Mouse (Mus musculus) heart, embryonic 13.5 days (tissue): ENCODE results near the gene Lemd1. TPM values are rescaled to one million over a fixed set of nuclear protein-coding genes. Genes with fewer than 3 reads are reported as not detected.

Experiments
- ATAC-seq: fragments of 200-750 bp; cut with Nextera tagmentation; 2 replicates; pipeline ENCODE4 v1.8.0; 2017; ENCODE audit warnings: moderate TSS enrichment; ENCODE audit not compliant: insufficient number of reproducible peaks, low FRiP score, low TSS enrichment; ENCODE audit errors: extremely low read depth
- H3K27ac ChIP-seq: fragments of 300-500 bp; sonication (generic); replicated peaks from 2 replicates; pipeline ENCODE4 v1.5.1; 2015; ENCODE audit warnings: moderate library complexity, mild to moderate bottlenecking, inconsistent platforms
- H3K27me3 ChIP-seq: fragments of 300-500 bp; sonication (generic); replicated peaks from 2 replicates; pipeline ENCODE4 v1.6.1; 2015; ENCODE audit warnings: mild to moderate bottlenecking, inconsistent platforms
- H3K36me3 ChIP-seq: fragments of 300-500 bp; sonication (generic); 2 replicates; pipeline ENCODE4 v1.6.1; 2015; ENCODE audit warnings: mild to moderate bottlenecking, inconsistent platforms
- H3K4me1 ChIP-seq: fragments of 300-500 bp; sonication (generic); 2 replicates; pipeline ENCODE4 v1.6.1; 2015; ENCODE audit warnings: inconsistent platforms
- H3K4me2 ChIP-seq: fragments of 300-500 bp; sonication (generic); 2 replicates; pipeline ENCODE4 v1.6.1; 2015; ENCODE audit warnings: inconsistent platforms, mild to moderate bottlenecking, moderate library complexity
- H3K4me3 ChIP-seq: fragments of 300-500 bp; sonication (generic); 2 replicates; pipeline ENCODE4 v1.5.1; 2015; ENCODE audit warnings: moderate library complexity, mild to moderate bottlenecking, inconsistent platforms
- H3K9ac ChIP-seq: fragments of 300-500 bp; sonication (generic); 2 replicates; pipeline ENCODE4 v1.6.1; 2015; ENCODE audit warnings: inconsistent platforms, mild to moderate bottlenecking, moderate library complexity
- H3K9me3 ChIP-seq: fragments of 300-500 bp; sonication (generic); 2 replicates; pipeline ENCODE4 v1.6.1; 2016; ENCODE audit warnings: inconsistent platforms
- WGBS: fragments of 180-500 bp; shearing (Covaris S2); methylation state at CpG from one replicate; pipeline ENCODE4 v1.1.7; 2015; ENCODE audit warnings: mixed read lengths; 5-methylcytosine and 5-hydroxymethylcytosine counted together
- polyA plus RNA-seq: library from polyadenylated mRNA; unstranded; fragments of >200 nt; fragmentation: Nextera tagmentation; extraction: Ambion mirVana; gene quantifications from 2 replicates; pipeline ENCODE4 v1.2.1, GENCODE M21; 2015

Gene Lemd1
- polyA plus RNA-seq, 1 experiment from 2014 or later = not detected

DNA sequence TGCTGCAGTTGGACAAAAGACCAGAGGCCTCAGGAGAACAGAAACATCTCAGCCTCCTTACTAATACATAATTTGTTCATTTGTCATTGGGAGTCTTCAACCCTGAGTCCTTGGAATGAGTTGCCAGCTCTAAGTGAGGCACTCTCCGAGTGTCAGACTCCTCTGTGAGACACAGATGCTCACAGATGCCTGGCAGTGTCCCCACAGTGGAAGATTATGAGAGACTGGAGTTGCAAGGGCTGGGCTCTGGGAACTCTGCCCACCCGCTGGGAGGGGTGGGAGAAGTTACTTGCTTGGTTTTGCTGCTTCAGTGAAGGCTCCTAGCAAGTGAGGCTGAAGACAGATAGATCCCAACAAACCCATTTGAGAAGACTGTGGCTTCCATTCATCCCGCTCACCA lies 104.8 kb downstream of the Lemd1 start:
- H3K27ac ChIP-seq = no peak overlapping the region
- H3K4me3 ChIP-seq = no peak overlapping the region
- H3K27me3 ChIP-seq = peaks cover 67% of the 10 kb centered on the region
- no peaks in the 10 kb centered on the region for H3K36me3 ChIP-seq
- H3K4me1 ChIP-seq = peaks cover 35% of the 10 kb centered on the region
- H3K4me2 ChIP-seq = no peak overlapping the region
- ATAC-seq = no peak
- whole genome bisulfite sequencing = 59% methylated on average over 3 of the region's 3 CpGs
- no peaks in the 10 kb centered on the region for H3K9me3 ChIP-seq
- no peak overlapping the region for H3K9ac ChIP-seq

GRCm38 (mm10) chr1:132298425-132298800 lies 107.2 kb downstream of the Lemd1 start, which contains the start of gene Klhdc8a:
Gene Klhdc8a, plus strand, starts transcription at chr1:132298626.
- peak within 1 kb of the TSS; percentile 59 for H3K4me3 ChIP-seq
- peak within 1 kb of the TSS; percentile 100 for H3K4me2 ChIP-seq
- H3K9ac ChIP-seq = peak within 1 kb of the TSS; percentile 80
- no peaks in the 10 kb centered on the region for H3K9me3 ChIP-seq
- ATAC-seq = no peak; the same call in 1 of the 2 replicates
- peaks cover 20% of the 10 kb centered on the region for H3K4me1 ChIP-seq
- H3K27ac ChIP-seq = no peak within 1 kb of the TSS
- H3K36me3 ChIP-seq = no peaks in the 10 kb centered on the region
- peaks cover 90% of the 10 kb centered on the region for H3K27me3 ChIP-seq
- 2% methylated on average over 28 of the region's 28 CpGs for WGBS

DNA sequence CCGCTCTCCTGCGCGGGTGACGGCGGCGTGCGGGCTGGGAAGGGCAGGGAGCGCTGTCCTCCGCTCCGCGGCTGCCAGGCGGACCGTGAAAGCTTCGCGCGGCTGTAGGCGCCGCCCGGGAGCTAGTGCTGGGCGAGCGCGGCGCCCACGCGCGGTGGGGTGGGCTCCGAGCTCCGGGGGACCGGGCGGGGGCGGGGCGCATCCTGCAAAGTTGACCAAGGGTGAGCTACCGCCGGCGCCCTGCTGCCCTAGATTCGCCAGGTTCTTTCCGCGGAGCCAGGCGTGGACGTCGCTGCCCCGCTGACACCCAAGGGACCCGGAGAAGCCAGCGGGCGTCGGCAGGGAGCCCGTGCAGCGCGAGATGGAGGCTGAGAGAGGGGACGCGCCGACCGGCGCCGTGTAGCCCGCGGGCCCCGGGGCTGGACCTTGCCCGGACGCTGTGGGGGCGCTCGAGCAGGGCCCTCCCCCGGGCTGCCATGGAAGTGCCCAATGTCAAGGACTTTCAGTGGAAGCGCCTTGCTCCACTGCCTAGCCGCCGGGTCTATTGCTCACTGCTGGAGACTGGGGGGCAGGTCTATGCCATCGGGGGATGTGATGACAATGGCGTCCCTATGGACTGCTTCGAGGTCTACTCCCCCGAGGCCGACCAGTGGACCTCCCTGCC lies 107.7 kb downstream of the Lemd1 start:
- no peaks in the 10 kb centered on the region for H3K9me3 ChIP-seq
- H3K4me2 ChIP-seq = peak overlapping the region; percentile 100
- ATAC-seq = no peak
- H3K9ac ChIP-seq = peak overlapping the region; percentile 80
- peak overlapping the region; percentile 59 for H3K4me3 ChIP-seq
- H3K4me1 ChIP-seq = peaks cover 20% of the 10 kb centered on the region
- 2% methylated on average over 58 of the region's 71 CpGs for WGBS
- H3K36me3 ChIP-seq = no peaks in the 10 kb centered on the region
- no peak overlapping the region for H3K27ac ChIP-seq
- H3K27me3 ChIP-seq = peaks cover 95% of the 10 kb centered on the region

GRCm38 (mm10) chr1:132299744-132300143 lies 108.5 kb downstream of the Lemd1 start:
- peaks cover 91% of the 10 kb centered on the region for H3K27me3 ChIP-seq
- no peaks in the 10 kb centered on the region for H3K36me3 ChIP-seq
- H3K4me3 ChIP-seq = peak overlapping the region; percentile 59
- H3K9ac ChIP-seq = no peak overlapping the region; the same call in 1 of the 2 replicates
- 77% methylated on average over 5 of the region's 5 CpGs for WGBS
- ATAC-seq = no peak
- peaks cover 20% of the 10 kb centered on the region for H3K4me1 ChIP-seq
- no peak overlapping the region for H3K27ac ChIP-seq
- H3K4me2 ChIP-seq = peak overlapping the region; percentile 100
- no peaks in the 10 kb centered on the region for H3K9me3 ChIP-seq

DNA sequence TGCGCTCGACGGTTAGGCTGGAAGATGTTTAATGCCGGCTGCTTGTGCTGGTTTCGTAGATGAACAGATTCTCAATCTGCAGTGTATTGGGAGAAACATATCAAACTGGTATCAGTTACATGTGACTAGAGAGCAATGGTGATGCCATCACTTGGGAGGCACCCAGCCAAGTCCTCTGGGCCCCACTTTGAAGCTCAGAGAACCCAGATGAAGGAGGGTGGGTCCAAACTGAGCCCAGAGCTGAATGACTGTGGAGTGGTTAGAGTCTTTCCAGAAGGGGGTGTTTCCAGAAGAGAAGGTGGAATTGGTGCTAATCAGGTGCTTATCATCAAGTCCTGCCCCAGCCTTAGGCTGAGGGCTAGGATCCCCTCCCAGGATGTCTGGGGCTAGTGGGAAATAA lies 110.0 kb downstream of the Lemd1 start:
- 69% methylated on average over 5 of the region's 5 CpGs for WGBS
- no peak for ATAC-seq
- Histone ChIP-seq H3K27me3 (peaks cover 88% of the 10 kb centered on the region), H3K9me3 (no peaks in the 10 kb centered on the region), H3K36me3 (no peaks in the 10 kb centered on the region), H3K27ac (no peak overlapping the region), H3K4me1 (peaks cover 20% of the 10 kb centered on the region), H3K4me2 (no peak overlapping the region), H3K9ac (no peak overlapping the region), H3K4me3 (no peak overlapping the region)

GRCm38 (mm10) chr1:132302341-132302866 lies 111.2 kb downstream of the Lemd1 start:
- no peak overlapping the region for H3K4me3 ChIP-seq

GRCm38 (mm10) chr1:132304618-132305214 lies 113.5 kb downstream of the Lemd1 start:
- no peak for ATAC-seq
- H3K4me1 ChIP-seq = peaks cover 12% of the 10 kb centered on the region; the same call in 1 of the 2 replicates
- H3K4me2 ChIP-seq = no peak overlapping the region
- H3K9ac ChIP-seq = no peak overlapping the region
- WGBS = 40% methylated on average over 9 of the region's 9 CpGs
- no peak overlapping the region for H3K4me3 ChIP-seq
- peaks cover 75% of the 10 kb centered on the region for H3K27me3 ChIP-seq
- H3K27ac ChIP-seq = no peak overlapping the region
- H3K9me3 ChIP-seq = no peaks in the 10 kb centered on the region
- H3K36me3 ChIP-seq = no peaks in the 10 kb centered on the region

More at GRCm38 (mm10) chr1:132302341-132302866, 111.2 kb downstream of the Lemd1 start:
- no peak for ATAC-seq
- Histone ChIP-seq H3K4me1 (peaks cover 20% of the 10 kb centered on the region), H3K4me2 (no peak overlapping the region), H3K27me3 (peaks cover 81% of the 10 kb centered on the region), H3K27ac (no peak overlapping the region), H3K36me3 (no peaks in the 10 kb centered on the region), H3K9ac (no peak overlapping the region), H3K9me3 (no peaks in the 10 kb centered on the region)
- WGBS = 78% methylated on average over 9 of the region's 9 CpGs

- no peak for ATAC-seq
- peaks cover 14% of the 10 kb centered on the region for H3K4me1 ChIP-seq
- H3K27me3 ChIP-seq = peaks cover 65% of the 10 kb centered on the region
- H3K4me3 ChIP-seq = no peak overlapping the region
- no peaks in the 10 kb centered on the region for H3K36me3 ChIP-seq
- H3K27ac ChIP-seq = no peak overlapping the region
- H3K4me2 ChIP-seq = no peak overlapping the region
- 42% methylated on average over 4 of the region's 4 CpGs for WGBS
- no peak overlapping the region for H3K9ac ChIP-seq
- H3K9me3 ChIP-seq = no peaks in the 10 kb centered on the region
These were observed 114.9 kb downstream of the Lemd1 start for GRCm38 (mm10) chr1:132306160-132306559.

GRCm38 (mm10) chr1:132306808-132307207 lies 115.6 kb downstream of the Lemd1 start:
- no peak for ATAC-seq
- no peak overlapping the region for H3K4me3 ChIP-seq
- H3K9me3 ChIP-seq = no peaks in the 10 kb centered on the region
- H3K36me3 ChIP-seq = no peaks in the 10 kb centered on the region
- peaks cover 17% of the 10 kb centered on the region for H3K4me1 ChIP-seq
- peaks cover 59% of the 10 kb centered on the region for H3K27me3 ChIP-seq
- 22% methylated on average over 4 of the region's 4 CpGs for WGBS
- H3K27ac ChIP-seq = no peak overlapping the region
- no peak overlapping the region for H3K9ac ChIP-seq
- H3K4me2 ChIP-seq = no peak overlapping the region

GRCm38 (mm10) chr1:132307962-132308361 lies 116.7 kb downstream of the Lemd1 start:
- 79% methylated on average over 6 of the region's 6 CpGs for WGBS
- H3K9me3 ChIP-seq = no peaks in the 10 kb centered on the region
- no peak overlapping the region for H3K4me3 ChIP-seq
- H3K9ac ChIP-seq = no peak overlapping the region
- no peak for ATAC-seq
- H3K27ac ChIP-seq = no peak overlapping the region
- H3K4me1 ChIP-seq = peaks cover 27% of the 10 kb centered on the region
- peaks cover 48% of the 10 kb centered on the region for H3K27me3 ChIP-seq
- H3K4me2 ChIP-seq = no peak overlapping the region
- H3K36me3 ChIP-seq = no peaks in the 10 kb centered on the region

DNA sequence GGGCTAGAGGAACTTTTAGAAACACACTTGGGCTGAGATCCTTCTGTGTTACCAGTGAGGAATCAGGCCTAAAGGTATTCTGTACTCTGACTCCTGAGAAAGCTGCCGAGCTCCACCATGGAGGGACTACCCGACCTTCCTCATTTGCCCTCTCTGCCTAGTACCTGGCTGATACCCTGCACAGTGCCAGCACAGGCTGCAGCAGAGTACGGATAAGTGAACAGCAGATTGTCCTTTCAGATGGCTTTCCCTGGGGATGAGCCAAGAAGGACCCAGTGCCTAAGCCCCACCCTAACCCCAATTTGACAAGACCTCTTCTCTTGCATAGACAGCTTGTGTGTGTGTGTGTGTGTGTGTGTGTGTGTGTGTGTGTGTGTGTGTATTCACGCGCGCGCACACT lies 117.4 kb downstream of the Lemd1 start:
- WGBS = 59% methylated on average over 7 of the region's 7 CpGs
- Histone ChIP-seq H3K4me3 (no peak overlapping the region), H3K9ac (no peak overlapping the region), H3K4me2 (no peak overlapping the region), H3K27me3 (peaks cover 46% of the 10 kb centered on the region), H3K27ac (no peak overlapping the region), H3K9me3 (no peaks in the 10 kb centered on the region), H3K4me1 (peaks cover 27% of the 10 kb centered on the region), H3K36me3 (no peaks in the 10 kb centered on the region)
- ATAC-seq = no peak
